Mouse (Mus musculus): ENCODE measurements around the gene Bola3.
"Not testable (repeated sequence)": the region's sequence is repeated elsewhere in the genome, so short reads cannot be mapped to it uniquely, and the experiment has no call there.

The Bola3 gene

DNA sequence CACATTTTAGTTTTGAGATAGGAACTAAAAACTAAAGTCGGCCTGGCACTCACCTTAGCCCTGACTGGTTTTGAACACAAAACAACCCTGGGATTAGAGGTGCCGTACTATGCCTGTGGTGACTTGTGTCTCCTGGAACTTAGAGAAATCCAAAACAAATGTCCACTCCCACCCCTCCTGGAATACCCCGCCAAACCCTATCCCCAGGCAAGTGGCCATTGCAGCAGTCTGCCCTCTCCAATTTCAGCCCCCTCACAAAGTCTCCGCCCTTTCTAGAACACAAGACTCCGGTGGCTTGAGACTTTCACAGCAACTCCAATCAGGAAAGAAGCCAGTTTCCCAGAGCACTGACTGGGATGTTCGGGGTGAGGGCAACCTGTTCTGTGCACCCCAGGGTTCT lies at the start of gene Bola3:
Gene Bola3, plus strand, starts transcription at position 275 of the 400 bp plus-strand sequence.
- no peak for DNase-seq (ENCODE audit: low read depth)

DNA sequence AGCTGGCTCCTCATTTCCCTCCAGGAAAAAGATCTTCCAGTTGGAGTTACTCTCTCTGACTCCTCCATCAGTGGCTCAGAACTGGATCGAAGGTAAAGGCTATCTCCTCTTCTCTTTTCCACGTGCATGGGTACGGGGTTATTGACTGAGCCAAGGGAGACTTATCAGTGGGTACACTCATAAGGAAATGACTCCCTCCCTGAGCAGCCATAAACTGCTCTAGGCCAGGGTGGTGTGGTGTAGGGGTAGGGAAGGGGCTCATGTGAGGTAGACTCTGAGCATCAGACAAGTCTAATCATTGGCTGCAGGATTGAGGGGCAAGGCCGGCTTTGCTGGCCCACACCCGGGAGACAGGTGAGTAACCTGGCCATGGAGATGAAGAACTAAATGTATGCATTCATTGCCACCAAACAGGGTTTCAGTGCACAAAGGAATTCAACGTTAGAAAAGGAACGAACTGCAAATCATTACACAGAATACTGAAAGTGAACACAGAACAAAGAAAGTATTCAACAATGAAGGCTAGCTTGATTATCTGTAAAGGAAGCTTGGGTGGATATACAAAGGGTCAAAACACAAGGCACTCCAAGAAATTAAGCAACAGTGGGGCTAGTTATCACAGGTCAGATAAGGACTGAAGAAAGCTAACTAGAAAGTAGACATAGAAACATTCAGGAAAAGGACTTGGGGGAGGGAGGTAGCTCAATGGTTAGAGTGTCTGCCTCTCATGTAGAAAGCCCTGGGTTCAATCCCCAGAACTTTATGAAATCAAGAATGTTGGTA lies 48.3 kb upstream of the Bola3 start:
- no peak for DNase-seq (ENCODE audit: low read depth)

DNA sequence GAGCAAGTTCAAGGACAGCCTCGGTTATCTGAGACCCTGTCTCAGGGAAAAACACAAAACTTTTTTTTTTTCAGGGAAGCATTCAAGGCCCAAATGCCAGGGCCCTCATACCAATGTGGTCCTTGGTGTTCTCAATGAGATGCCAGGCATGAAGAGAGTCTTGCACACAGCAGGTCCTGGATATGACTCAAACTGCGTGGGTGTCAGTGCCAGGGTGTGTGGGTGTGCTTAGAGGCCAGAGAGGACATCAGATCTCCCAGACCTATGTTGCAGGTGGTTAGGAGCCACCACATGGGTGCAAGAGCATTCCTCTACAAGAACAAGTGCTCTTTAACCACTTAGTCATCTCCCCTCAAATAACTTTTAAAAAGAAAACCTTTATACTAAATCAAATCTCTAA lies 47.7 kb upstream of the Bola3 start:
- no peak for DNase-seq (ENCODE audit: low read depth)

DNA sequence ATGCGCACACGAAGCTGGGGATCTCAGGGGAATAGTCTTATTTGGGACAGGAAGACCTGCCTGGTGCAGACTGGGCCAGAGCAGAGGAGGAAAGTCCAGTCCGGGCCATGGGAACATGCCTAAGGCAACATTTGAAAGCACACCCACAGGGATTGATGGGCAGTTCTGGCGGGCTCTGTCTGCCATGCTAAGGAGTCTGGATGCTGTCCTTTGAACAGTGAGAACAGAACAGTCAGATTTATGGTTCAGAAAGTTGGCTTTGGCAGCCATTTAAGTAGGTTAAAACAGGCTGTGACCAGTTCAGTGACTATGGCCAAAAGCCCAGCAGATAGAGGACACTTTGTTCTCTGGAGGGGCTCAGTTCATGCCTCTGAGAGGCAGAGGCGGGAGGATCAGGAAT lies 46.7 kb upstream of the Bola3 start:
- DNase-seq (ENCODE audit: low read depth) = no peak

DNA sequence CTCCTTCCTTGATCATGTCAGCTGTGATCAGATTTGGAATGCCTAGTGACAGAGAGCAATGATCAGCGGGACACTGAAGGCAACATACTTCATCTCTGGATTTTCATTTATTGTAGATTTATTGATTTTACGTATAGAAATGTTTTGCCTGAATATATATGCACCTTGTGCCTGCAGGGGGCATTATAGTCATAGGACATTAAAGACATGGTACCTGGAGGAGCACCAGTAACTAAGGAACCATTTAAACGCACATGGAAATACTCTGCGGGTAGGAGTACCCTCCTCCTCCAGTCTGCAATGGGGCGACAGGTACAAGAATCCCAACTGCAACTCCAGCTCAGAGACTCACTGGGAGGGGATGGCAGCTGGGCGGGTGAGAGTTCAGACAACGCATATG lies 39.9 kb upstream of the Bola3 start:
- no peak for DNase-seq (ENCODE audit: low read depth)

DNA sequence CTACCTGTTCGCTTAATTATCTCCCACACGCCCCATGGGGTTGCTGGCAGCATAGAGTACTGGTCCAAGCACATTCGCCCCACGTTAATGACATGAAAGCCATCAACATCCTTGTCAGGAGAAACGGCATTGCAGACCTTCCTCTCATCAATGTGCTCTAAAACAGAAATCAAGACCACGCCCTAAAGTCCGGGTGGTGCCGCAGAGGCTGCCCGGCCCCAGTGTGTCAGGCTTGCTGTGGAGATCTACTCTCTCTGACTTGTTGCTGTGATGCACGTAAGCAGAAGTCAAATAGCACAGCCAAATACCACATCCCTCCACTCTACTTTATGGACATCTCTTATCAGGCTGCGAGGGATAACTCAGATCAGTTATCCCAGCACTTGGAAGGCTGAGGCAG lies 37.7 kb upstream of the Bola3 start:
- no peak for DNase-seq (ENCODE audit: low read depth)

DNA sequence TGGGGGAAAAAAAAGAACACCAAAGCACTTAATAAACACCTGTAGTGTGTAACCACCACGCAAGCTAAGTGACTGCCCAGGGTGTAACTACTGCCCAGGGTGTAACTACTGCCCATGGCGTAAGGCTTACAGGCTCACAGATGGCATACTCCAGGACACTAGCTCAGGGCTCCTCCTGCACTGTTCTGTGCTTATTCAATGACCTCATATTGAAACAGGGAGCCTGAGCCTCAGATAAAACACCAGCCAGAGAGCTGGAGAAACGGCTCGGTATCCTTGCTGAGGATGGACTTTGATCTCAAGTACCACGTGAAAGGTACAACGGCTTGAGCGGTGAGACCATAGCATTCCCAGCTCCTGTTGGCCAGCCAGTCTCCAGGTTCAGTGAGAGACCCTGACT lies 36.9 kb upstream of the Bola3 start:
- no peak for DNase-seq (ENCODE audit: low read depth)

DNA sequence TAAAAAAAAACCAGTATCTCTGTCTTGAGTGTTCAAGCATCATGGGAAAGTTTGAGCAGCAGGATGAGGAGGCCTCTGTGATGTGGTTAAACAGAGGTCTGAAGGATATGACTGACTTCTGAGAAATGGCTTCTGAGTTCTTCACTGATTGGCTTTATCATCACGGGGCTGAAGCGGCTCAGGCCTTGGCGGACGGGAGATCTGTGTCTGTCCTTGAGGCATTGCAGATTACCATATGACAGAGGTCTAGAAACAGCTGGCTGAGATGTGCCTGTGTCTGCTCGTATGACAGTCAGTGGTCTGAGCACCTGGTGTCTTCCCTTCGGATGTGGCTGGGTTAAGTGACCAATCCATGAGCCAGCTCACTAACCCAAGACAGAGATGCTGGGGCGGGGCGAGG lies 36.4 kb upstream of the Bola3 start:
- DNase-seq (ENCODE audit: low read depth) = no peak

DNA sequence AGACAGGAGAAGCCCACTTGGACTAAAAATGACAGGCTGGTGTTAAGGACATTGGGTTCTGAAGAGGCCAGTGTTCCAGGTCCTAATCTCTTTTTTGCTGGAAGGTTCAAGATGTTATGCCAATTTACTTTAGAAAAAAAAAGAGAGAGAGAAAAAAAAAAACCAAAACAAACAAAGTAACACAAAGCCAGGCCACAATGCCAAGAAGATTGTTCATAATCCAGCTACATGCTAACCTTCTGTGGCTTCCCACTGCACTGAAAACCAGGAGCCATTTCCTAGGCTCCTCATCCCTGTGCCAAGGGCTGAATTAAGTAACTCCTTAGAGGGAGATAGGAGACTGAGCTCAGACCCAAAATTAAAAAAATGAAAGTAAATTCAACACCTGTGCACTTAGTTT lies 33.7 kb upstream of the Bola3 start:
- DNase-seq (ENCODE audit: low read depth) = peak; percentile 27

DNA sequence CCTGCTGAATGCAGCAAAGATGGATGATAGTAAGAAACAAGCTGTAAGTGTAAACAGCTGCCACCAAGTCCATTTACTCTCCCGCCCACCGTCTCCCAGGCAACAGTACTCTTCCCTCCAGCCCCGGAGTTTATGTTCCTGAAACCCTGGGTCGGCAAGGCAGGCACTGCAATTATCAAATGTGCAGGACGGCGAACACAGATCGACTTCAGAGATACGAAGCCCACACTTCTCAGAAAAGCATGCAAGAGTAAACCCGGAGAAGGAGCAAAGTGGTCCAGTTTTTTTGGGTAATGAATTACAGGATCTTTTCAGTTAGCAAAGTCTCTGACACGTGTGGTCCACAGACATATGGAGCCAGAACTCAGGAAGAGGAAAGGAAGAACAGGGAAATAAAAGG lies 32.9 kb upstream of the Bola3 start:
- peak; percentile 71 for DNase-seq (ENCODE audit: low read depth)

DNA sequence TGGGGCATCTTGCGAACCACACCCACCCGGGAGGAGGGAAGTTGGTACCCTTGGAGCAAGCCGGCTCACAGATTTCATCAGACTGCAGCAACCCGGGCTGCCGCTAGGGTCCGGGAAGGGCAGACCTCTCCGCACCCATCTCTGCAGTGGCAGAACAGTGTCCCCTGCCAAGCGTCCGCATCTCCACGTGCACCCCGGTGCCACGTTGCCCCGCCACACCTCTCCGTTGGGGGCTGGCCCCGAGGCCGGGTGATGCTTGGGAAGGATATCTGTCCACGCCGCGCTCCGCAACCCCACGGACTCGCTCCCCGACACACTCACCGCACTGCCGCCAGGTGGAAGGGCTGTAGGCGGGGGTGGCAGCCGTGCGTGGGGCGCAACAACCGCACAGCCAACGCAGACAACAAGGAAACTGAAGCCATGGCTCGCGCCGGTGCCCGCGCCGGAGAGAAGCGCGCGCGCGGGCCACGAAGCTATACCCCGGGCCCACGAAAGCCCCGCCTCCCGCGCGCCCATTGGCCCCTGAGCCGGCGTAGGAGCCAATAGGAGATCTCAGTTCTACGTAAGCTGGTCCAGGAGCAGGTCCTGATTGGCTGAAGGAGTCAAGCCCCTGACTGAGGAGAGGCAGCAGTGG lies 31.7 kb upstream of the Bola3 start:
- DNase-seq (ENCODE audit: low read depth) = peak; percentile 95

DNA sequence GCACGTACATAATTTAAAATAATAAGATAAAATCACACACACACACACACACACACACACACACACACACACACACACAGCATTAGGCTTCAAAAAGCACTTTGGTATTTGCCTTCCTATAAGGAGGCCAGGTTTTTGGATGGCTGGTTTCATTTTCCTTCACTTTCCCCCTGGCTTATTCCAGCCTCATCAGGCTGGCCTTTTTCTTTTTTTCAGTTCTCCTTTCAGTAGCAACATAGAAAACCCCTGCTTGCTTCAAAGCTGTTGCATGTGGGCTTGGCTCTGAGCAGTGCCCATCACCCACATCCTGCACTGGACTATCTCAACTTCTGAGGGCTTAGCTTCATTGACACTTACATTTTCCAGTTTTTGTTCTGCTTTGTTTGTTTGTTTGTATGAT lies 27.0 kb upstream of the Bola3 start:
- DNase-seq (ENCODE audit: low read depth) = no peak

DNA sequence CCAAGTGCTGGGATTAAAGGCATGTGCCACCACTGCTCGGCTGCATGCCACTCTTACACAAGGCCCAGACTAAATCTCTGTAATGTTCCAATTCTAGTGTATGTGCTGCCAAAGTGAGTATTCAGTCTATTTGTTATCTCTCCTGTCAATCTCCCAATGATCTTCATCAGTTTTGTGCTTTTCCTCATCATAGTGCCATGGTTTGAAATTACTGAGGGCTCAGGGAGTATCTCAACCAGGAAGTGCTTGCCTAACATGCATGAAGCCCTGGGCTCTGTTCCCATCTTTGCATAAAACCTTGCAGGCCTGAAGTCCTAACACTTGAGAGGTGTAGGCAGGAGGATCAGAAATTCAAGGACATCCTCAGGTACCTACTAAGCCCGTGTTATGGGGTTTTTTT lies 26.2 kb upstream of the Bola3 start:
- no peak for DNase-seq (ENCODE audit: low read depth)

DNA sequence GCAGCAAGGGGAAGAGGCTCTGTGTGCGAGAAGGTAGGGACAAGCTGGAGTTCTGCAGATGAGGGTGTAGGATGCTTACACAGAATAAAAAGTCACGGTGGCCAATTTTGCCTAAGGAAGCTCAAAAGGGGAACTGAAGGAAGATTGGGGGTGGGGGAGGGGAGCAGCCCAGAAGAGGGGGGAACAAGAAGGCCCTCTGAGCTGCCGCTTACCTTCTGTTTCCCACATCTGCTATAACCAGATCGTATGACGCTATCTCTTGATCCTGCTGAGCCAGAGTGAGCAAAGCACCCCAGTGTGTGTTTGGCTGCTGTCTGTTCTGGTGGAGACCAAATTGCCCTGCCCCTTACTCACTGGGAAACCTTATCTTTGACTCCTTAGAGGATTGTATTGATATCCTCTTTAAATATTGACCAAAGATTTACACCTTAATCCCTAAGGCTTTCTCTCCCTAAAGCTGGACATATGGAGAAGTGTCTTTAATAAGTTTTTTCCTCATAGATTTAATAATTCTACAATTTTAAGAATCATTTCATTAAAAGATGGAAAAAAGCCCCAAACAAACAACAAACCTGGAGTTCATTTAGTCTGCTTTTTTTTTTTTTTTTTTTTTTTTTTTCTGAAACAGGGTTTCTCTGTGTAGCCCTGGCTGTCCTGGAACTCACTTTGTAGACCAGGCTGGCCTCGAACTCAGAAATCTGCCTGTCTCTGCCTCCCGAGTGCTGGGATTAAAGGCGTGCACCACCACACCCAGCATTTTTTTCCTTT lies 25.1 kb upstream of the Bola3 start:
- DNase-seq (ENCODE audit: low read depth) = no peak

DNA sequence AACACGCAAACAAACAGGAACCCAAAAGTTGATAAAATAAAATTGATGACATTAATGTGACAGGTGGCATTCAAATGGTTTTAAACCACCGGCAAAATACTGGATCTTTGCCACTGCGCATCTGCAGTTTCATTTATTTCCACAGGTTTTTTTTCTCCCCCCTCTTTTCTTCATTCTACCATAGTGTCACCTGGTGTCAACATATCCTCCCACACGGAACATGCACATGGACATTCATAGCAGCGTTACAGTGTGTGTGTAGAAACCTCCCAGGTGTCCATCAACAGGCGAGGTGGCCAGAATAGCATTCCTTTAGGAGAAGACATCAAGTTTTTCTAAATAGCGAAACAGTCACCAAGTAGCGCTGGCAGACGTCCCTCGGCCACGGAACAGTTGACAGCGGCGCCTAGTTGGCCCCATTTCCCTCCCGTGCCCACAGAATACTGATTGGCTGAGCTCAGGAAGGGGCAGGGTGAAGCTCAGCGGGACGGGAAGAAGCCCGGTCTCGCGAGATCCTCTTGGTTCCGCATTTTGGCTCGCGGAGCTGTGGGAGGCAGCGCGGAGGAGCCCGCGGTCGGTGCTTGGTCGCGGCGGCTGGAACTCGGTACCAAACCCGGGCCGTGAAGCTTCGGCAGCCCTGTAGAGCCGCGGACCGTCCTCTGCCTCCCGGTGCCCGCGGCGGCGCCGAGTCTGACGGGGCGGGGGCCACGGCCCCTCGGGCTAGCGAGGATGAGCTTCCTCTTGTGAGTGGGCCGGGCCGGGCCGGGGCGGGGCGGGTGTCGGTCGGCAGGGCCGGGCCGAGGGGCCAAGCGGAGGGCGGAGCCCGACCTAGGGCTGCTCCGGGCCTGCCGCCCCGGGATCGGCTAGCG lies 23.2 kb upstream of the Bola3 start, which contains the start of the genes Mthfd2 and Mob1a:
Gene Mthfd2, minus strand, starts transcription at position 384 of the 869 bp plus-strand sequence.
Gene Mob1a, plus strand, starts transcription at position 492 of the 869 bp plus-strand sequence.
- DNase-seq (ENCODE audit: low read depth) = peak; percentile 97

DNA sequence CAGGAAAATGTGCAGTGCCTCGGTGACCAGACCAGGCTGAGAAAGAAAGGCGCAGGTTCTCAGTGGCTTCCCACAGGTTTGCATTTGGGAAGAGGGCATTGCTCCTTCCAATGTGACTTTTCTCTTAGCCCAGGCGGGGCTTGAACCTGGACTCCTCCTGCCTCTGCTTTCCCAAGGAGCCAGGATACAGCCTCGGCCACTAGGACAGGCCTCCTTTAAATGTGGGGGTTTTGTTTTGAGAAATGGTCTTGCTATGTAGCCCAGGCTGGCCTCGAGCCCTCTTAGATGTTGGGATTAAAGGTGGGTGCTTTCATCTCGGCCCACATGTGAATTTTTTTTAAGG lies 22.6 kb upstream of the Bola3 start:
- no peak for DNase-seq (ENCODE audit: low read depth)

DNA sequence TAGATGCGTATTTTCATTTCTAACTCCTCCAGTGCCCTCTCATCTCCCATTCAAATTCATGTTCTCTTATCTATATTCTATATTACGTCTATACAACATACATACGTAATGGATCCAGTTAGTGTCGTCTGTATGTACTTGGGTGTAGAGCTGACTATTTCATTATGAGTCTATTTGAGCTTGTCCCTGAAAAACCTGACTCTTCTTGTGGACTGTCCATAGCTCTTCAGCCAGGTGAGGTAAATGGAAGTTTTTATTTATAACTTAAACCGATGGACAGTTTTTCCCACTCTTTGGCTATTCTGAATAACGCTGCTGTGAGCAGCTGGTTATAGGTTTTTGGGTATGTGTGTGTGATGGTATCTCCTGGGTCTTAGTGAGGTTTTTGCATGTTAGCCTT lies 22.2 kb upstream of the Bola3 start:
- no peak for DNase-seq (ENCODE audit: low read depth)

DNA sequence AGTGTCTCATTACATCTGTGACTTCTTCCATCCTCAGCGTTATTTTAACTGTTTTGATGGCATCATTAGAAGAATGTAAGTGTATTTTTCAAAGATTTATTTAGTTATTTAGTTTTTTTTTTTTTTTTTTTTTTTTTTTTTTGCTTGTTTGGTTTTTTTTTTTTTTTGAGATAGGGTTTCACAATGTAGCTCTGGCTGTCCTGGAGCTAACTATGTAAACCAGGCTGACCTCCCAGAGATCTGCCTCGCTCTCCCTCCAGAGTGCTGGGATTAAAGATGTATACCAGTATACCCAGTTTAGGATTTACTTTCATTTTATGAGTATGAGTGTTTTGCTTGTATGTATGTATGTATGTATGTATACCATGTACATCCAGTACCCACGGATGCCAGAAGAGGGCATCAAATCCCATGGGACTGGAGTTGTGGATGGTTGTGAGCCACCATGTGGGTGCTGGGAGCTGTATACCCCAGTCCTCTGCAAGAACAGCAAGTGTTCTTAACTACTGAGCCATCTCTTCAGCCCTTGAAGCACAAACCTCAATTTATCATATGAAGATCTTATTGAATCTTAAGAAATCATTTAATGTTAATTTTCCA lies 21.3 kb upstream of the Bola3 start:
- peak; percentile 54 for DNase-seq (ENCODE audit: low read depth)

DNA sequence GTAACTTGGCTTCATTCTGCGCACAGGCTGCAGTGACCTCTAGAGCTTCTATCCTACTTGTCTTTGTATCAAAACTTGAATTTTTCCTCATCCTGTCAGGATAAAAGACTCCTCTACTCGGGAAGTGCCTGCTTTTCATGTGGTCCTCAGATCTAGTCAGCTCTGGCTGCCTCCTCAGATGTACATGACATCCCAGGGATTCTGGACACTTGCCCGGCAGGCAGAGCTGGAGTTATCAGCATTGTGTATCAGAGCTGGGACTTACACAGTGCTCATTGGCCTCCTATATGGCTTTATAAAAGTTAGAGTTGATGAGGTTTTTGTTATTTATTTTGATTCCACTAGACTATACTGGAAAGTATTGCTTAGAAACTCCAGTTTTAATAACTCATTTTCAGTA lies 7.6 kb upstream of the Bola3 start:
- no peak for DNase-seq (ENCODE audit: low read depth)

DNA sequence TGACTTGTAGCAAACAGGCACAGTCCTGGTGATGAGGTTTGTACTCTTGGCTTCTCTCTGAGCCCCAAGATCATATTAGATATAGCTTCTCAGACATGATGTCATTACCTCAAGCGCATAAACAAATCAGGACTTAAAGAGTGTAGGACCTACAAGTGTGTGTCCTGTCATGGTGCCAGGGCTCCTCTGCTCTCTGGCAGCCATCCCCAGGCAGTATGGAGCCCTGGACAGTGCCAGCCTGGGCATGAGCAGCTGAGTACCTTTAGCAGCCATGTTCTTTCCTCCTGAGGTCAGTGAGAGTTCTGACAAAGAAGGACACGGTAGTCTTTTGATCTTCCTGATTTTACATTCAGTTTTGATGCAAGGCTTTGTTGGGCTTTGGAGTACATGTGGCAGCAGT lies 6.0 kb upstream of the Bola3 start:
- DNase-seq (ENCODE audit: low read depth) = no peak

DNA sequence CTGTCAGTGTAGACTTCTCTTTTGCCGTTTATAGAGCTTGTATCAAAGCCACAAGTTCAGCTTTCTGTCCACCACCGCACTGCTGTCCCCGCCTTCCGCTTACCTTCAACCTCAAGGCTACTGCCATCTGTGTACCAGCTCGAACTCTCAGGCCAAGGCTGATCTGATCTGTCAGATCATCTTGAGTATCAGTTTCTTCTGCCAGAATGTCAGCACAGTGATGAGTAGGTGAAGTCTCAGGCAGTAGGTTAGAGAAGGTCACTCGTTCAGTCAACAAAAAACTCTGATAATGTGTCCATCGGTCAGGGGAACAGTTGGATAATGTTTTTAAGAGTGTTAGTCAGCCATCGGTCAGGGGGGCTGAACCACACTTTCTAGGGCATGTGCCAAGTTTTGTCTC lies 3.7 kb upstream of the Bola3 start:
- DNase-seq (ENCODE audit: low read depth) = not testable (repeated sequence)

DNA sequence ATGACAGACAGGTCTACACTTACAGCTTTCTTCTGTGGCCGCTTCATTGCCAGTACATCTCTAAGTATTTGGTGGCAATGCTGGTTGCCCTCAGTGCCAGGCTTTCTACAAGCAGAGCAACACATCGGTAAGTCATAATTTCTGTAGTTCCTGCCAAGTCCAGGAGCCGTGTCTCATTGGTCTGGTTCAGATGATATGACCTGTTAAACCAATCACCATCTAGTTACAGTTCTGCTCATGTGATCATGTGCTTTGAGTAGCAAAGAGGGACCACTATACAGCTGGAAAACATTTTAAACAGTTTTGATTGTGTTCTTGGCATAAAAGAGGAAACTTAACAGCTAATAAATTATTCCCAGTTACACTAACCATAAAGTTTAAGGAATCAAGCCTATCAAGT lies 1.0 kb upstream of the Bola3 start:
- peak; percentile 45 for DNase-seq (ENCODE audit: low read depth)

All from NIH3T3 (cell line).